ENCODE assay signal across 11 mouse cellular contexts in genomic region chr5:114681717-114682116, GRCm38 (mm10). TPM values are rescaled to one million over a fixed set of nuclear protein-coding genes. Genes with fewer than 3 reads are reported as not detected.
DNase-seq lines count a peak whose midpoint lies in the region; ATAC-seq and TF ChIP-seq lines count a peak whose summit lies in the region.
"Had no signal": no experiment of that assay in that cellular context is flagged by ENCODE, and none has a peak within 500 bp of the region (broad histone marks: within the 10 kb centered on the region; RNA-seq: fewer than 3 reads in every experiment).

No protein-coding gene starts in this region.

- peaks cover 6% of the 10 kb centered on the region; the same call in 1 of the 2 replicates for H3K27me3 ChIP-seq in heart, embryonic 13.5 days (replicated peaks)
- no peaks in the 10 kb centered on the region for H3K27me3 ChIP-seq in CH12.LX (replicated peaks)
- no peaks in the 10 kb centered on the region for H3K27me3 ChIP-seq in lung, postnatal 0 days (replicated peaks; ENCODE audit: insufficient read depth, low read length)

- no peak for ATAC-seq in heart, embryonic 13.5 days (ENCODE audit: extremely low read depth, insufficient number of reproducible peaks, low FRiP score, low TSS enrichment)
- peak; percentile 79 for ATAC-seq in lung, postnatal 0 days
- no peak for ATAC-seq in erythroid progenitor cell, adult 5-6 weeks (replicated peaks; ENCODE audit: low FRiP score, poor library complexity, severe bottlenecking)

- DNase-seq in heart, postnatal 4 days: no peak
- DNase-seq in CH12.LX (ENCODE audit: extremely low read depth): no peak
- DNase-seq in cerebellum, postnatal 25 days: peak; percentile 71 to 81
- peak; percentile 68 for DNase-seq in lung, postnatal 0 days (ENCODE audit: low spot score)
- no peak for DNase-seq in ovary, postnatal 10 days (ENCODE audit: low spot score)
- DNase-seq in retina, postnatal 1 day: no peak
- DNase-seq: adrenal gland, adult 2 months; layer of hippocampus, postnatal 36 days had no signal

- H3K4me3 ChIP-seq in heart, embryonic 13.5 days: no peak overlapping the region
- no peak overlapping the region for H3K4me3 ChIP-seq in CH12.LX (replicated peaks in 1 of 3; ENCODE audit: low read depth in 2 of 3, low read length in 2 of 3, poor library complexity in 1 of 3)
- H3K4me3 ChIP-seq in lung, postnatal 0 days (ENCODE audit: low read depth, low read length): no peak overlapping the region
- H3K4me3 ChIP-seq: erythroblast, embryonic 14.5 days had no signal

- dilution Hi-C loops in CH12.LX (cut with MboI; ENCODE audit: extremely low pct_ligation_motif_present, extremely low pct_unique_long_range_greater_than_20kb, low sequenced_read_pairs): no loop called here

- no peak for TF ChIP-seq CTCF in CH12.LX (conservative IDR thresholded peaks at IDR 0.05 in 1 of 2, IDR thresholded peaks at IDR 0.05 in 1 of 2; ENCODE audit: low read depth in 2 of 2, low read length in 2 of 2)
- no peak for TF ChIP-seq CTCF in lung, postnatal 0 days (IDR thresholded peaks at IDR 0.05)

- no peak for TF ChIP-seq RAD21 in CH12.LX (IDR thresholded peaks at IDR 0.05; ENCODE audit: low read depth, low read length)

- H3K9ac ChIP-seq in heart, embryonic 13.5 days: peak overlapping the region; percentile 54; the same call in 1 of the 2 replicates
- no peak overlapping the region; the same call in 1 of the 2 replicates for H3K9ac ChIP-seq in CH12.LX (ENCODE audit: insufficient read depth, low read depth)
- H3K9ac ChIP-seq in lung, postnatal 0 days (replicated peaks; ENCODE audit: low read depth): no peak overlapping the region

- in situ Hi-C loops in CH12.LX (cut with MboI; ENCODE audit: low pct_ligation_motif_present, low pct_unique_long_range_greater_than_20kb, low sequenced_read_pairs): no loop called here

- whole genome bisulfite sequencing in heart, embryonic 13.5 days: 64% methylated on average over 8 of the region's 8 CpGs
- WGBS in lung, postnatal 0 days: 42% methylated on average over 8 of the region's 8 CpGs

- H3K79me2 ChIP-seq in CH12.LX (replicated peaks; ENCODE audit: control insufficient read depth, extremely low read depth, insufficient read depth, poor library complexity, severe bottlenecking): peaks cover 4% of the 10 kb centered on the region; the same call in 1 of the 2 replicates

- H3K27ac ChIP-seq in heart, embryonic 13.5 days (replicated peaks): peak overlapping the region; percentile 33; the same call in 1 of the 2 replicates
- no peak overlapping the region for H3K27ac ChIP-seq in CH12.LX (ENCODE audit: insufficient read depth, low read depth)
- peak overlapping the region; percentile 68 for H3K27ac ChIP-seq in lung, postnatal 0 days (ENCODE audit: low read length)

- no peak for TF ChIP-seq POLR2A in CH12.LX (IDR thresholded peaks at IDR 0.05; ENCODE audit: low read depth, low read length)

- H3K9me3 ChIP-seq in heart, embryonic 13.5 days: no peaks in the 10 kb centered on the region
- no peaks in the 10 kb centered on the region for H3K9me3 ChIP-seq in CH12.LX (replicated peaks; ENCODE audit: low read length)
- no peaks in the 10 kb centered on the region for H3K9me3 ChIP-seq in lung, postnatal 0 days (ENCODE audit: low read length)

- H3K4me2 ChIP-seq in heart, embryonic 13.5 days: no peak overlapping the region
- H3K4me2 ChIP-seq in CH12.LX (ENCODE audit: insufficient read depth, low read depth, poor library complexity, severe bottlenecking): no peak overlapping the region
- H3K4me2 ChIP-seq in lung, postnatal 0 days (replicated peaks; ENCODE audit: low read depth, low read length): no peak overlapping the region

- H3K36me3 ChIP-seq in heart, embryonic 13.5 days: peaks cover 8% of the 10 kb centered on the region
- peaks cover 22 to 76% of the 10 kb centered on the region in 2 experiments for H3K36me3 ChIP-seq in CH12.LX (replicated peaks in 1 of 2; ENCODE audit: control insufficient read depth in 1 of 2, insufficient read depth in 1 of 2, low read length in 1 of 2)
- H3K36me3 ChIP-seq in lung, postnatal 0 days (ENCODE audit: insufficient read depth, low read length): no peaks in the 10 kb centered on the region

- H3K4me1 ChIP-seq in heart, embryonic 13.5 days: peaks cover 30% of the 10 kb centered on the region
- peaks cover 15 to 72% of the 10 kb centered on the region in 2 experiments for H3K4me1 ChIP-seq in CH12.LX (ENCODE audit: control insufficient read depth in 1 of 2, insufficient read depth in 2 of 2)
- peaks cover 3% of the 10 kb centered on the region; the same call in 1 of the 2 replicates for H3K4me1 ChIP-seq in lung, postnatal 0 days (ENCODE audit: insufficient read depth, low read depth, low read length)

- 0 out of 2 replicates have a peak, but pooled peaks have one; percentile 19 for TF ChIP-seq EP300 in CH12.LX (IDR thresholded peaks at IDR 0.05; ENCODE audit: low read length)
- peak; percentile 57 for TF ChIP-seq EP300 in lung, postnatal 0 days (IDR thresholded peaks at IDR 0.05)

TF ChIP-seq in CH12.LX, 34 proteins besides CTCF, POLR2A, EP300 and RAD21:
- 0 out of 2 replicates have a peak, but pooled peaks have one; percentile 40 for TF ChIP-seq IRF4 (IDR thresholded peaks at IDR 0.05; ENCODE audit: low read depth, low read length)
- TF ChIP-seq ELF1 (IDR thresholded peaks at IDR 0.05; ENCODE audit: low read depth, low read length): no peak
- no peak for TF ChIP-seq MYC (IDR thresholded peaks at IDR 0.05; ENCODE audit: low read depth, low read length)
- no peak for TF ChIP-seq E2F4 (IDR thresholded peaks at IDR 0.05; ENCODE audit: insufficient replicate concordance, low read depth, low read length)

RNA-seq across cellular contexts. Expression of gene Gltp, which starts 9.1 kb away (rescaled TPM):
- 50.5 and 50.8 TPM in 2 replicates for polyA plus RNA-seq in heart, embryonic 13.5 days (2015; fragmentation: Nextera tagmentation; extraction: Ambion mirVana)
- total RNA-seq in heart, postnatal 4 days (2021): 10 to 100 TPM; 24.4 to 26.8 TPM
- total RNA-seq in CH12.LX (2012; rRNA removed): 25.5 and 28.3 TPM in 2 replicates
- total RNA-seq in CH12.LX (2014; rRNA removed): 23.6 and 23.8 TPM in 2 replicates
- 90.4 and 98.4 TPM in 2 replicates for polyA plus RNA-seq in CH12.LX (2012; ENCODE audit: insufficient read length, low read depth)
- polyA plus RNA-seq in lung, postnatal 0 days (2015; fragmentation: Nextera tagmentation; extraction: Ambion mirVana): 88.2 and 89.4 TPM in 2 replicates
- 103 and 104 TPM in 2 replicates for total RNA-seq in erythroid progenitor cell, adult 5-6 weeks (2015; ENCODE audit: low replicate concordance)
- 42.0 and 54.4 TPM in 2 replicates for total RNA-seq in erythroid progenitor cell, adult 5-6 weeks (2017; ENCODE audit: low replicate concordance)

RNA-seq across cellular contexts. Expression of gene Trpv4, which starts 23.5 kb away (rescaled TPM):
- 0.71 and 0.83 TPM in 2 replicates for polyA plus RNA-seq in heart, embryonic 13.5 days (2015; fragmentation: Nextera tagmentation; extraction: Ambion mirVana)
- 1 to 10 TPM; 2.8 to 3.1 TPM for total RNA-seq in heart, postnatal 4 days (2021)
- total RNA-seq in CH12.LX (2012; rRNA removed) (0.13 TPM in 1 of 2 replicates, not detected in the other), CH12.LX (2014; rRNA removed) (not detected in 2 replicates)
- 0.22 and 0.24 TPM in 2 replicates for polyA plus RNA-seq in CH12.LX (2012; ENCODE audit: insufficient read length, low read depth)
- 2.2 and 3.4 TPM in 2 replicates for polyA plus RNA-seq in lung, postnatal 0 days (2015; fragmentation: Nextera tagmentation; extraction: Ambion mirVana)
- total RNA-seq in erythroid progenitor cell, adult 5-6 weeks (2015; ENCODE audit: low replicate concordance): not detected in 2 replicates
- total RNA-seq in erythroid progenitor cell, adult 5-6 weeks (2017; ENCODE audit: low replicate concordance): 1.5 TPM in 1 of 2 replicates, not detected in the other

RNA-seq across cellular contexts. Expression of gene Tchp, which starts 25.8 kb away (rescaled TPM):
- 8.0 and 8.1 TPM in 2 replicates for polyA plus RNA-seq in heart, embryonic 13.5 days (2015; fragmentation: Nextera tagmentation; extraction: Ambion mirVana)
- 1 to 10 TPM; 5.3 to 6.8 TPM for total RNA-seq in heart, postnatal 4 days (2021)
- total RNA-seq in CH12.LX (2012; rRNA removed) (6.7 and 9.1 TPM in 2 replicates), CH12.LX (2014; rRNA removed) (4.3 and 4.9 TPM in 2 replicates)
- polyA plus RNA-seq in CH12.LX (2012; ENCODE audit: insufficient read length, low read depth): 11.6 and 15.3 TPM in 2 replicates
- polyA plus RNA-seq in lung, postnatal 0 days (2015; fragmentation: Nextera tagmentation; extraction: Ambion mirVana): 9.4 and 10.0 TPM in 2 replicates
- 2.2 and 19.7 TPM in 2 replicates for total RNA-seq in erythroid progenitor cell, adult 5-6 weeks (2015; ENCODE audit: low replicate concordance)
- 12.5 and 23.8 TPM in 2 replicates for total RNA-seq in erythroid progenitor cell, adult 5-6 weeks (2017; ENCODE audit: low replicate concordance)

Comparison
In these comparisons a context has a peak if more than half of its experiments do, and no peak if none do; other contexts are left out.
1. DNase-seq: peak in cerebellum, postnatal 25 days (2 of 2) and lung, postnatal 0 days (single experiment); none in heart, postnatal 4 days (single experiment), CH12.LX (single experiment), ovary, postnatal 10 days (single experiment) and retina, postnatal 1 day (single experiment).